Mouse (Mus musculus): ENCODE measurements around the gene Sltm.

GRCm38 (mm10) chr9:70511681-70512080 lies 30.9 kb upstream of the Sltm start:
- TF ChIP-seq POLR2A (IDR thresholded peaks at IDR 0.05; ENCODE audit: insufficient read depth, low read length) (no peak), EP300 (IDR thresholded peaks at IDR 0.05; ENCODE audit: insufficient read depth, low read depth, low read length) (no peak), CTCF (IDR thresholded peaks at IDR 0.05; ENCODE audit: low read depth, low read length) (no peak)

Data from ES-Bruce4 (cell line).